Mouse (Mus musculus) CD8-positive naive resting alpha-beta T cell, adult 2 months (primary cell): ENCODE measurements at regions not wholly inside any gene's neighbourhood (a gene's known extent, or its start where the extent isn't known, plus 50 kb on each side); places are given as distances from the start of the nearest gene placed in this dataset.

Source experiments
- DNase-seq, 2 experiments: peaks; one replicate each; pipeline ENCODE4 v3.0.0; 2022; ENCODE audit warnings: low read depth in 2 of 2, low spot score in 2 of 2

DNA sequence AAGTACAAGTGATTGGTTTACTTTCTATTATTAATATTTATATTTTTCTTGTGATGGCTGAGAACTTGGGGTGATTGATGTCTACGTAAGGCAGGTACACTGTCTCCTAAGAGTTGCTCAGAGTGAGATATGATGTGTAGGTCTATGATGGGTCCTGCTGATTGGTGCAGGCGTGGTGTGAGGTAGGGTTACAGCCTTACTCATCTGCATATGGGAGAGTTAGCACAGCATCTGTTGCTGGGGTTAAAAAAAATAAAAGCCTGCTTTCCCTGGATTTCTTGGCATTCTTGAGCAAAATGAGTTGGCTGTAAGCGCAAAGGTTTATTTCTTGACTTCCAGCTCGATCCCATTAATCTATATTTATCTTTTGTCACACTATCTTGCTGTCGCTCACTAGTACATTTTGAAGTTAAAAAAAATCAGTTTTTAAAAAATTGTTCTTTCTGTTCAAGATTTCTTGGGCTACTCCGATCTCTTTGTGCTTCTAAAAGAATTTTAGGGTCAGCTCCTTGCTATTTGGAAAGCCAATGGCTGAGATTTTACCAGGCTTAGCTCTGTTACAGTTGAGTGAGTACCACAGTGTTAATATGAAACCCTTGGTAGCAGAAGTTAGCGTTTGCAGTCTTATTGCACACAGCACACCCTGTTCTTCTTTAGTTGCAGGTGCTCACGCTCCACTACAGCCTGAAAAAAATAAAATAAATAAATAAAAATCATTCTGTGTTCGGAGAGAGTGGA, 482.0 kb downstream of the Plekhb2 start:
- DNase-seq: no peak

DNA sequence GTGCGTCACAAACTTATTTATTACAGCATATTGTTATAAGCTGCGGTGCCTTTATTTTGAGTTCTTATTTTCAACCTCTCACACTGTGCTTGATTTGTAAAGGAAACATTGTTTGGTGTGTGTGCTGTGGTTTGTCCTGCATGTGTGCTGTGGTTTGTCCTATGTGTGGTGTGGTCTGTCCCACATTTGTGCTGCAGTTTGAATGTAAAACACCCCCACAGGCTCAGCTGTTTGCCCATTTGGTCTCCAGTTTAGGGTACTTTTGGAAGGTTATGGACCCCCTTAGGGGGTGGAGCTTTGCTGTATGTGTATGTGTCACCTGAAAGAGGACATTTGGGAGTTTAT, 482.5 kb downstream of the Plekhb2 start:
- DNase-seq: no peak

DNA sequence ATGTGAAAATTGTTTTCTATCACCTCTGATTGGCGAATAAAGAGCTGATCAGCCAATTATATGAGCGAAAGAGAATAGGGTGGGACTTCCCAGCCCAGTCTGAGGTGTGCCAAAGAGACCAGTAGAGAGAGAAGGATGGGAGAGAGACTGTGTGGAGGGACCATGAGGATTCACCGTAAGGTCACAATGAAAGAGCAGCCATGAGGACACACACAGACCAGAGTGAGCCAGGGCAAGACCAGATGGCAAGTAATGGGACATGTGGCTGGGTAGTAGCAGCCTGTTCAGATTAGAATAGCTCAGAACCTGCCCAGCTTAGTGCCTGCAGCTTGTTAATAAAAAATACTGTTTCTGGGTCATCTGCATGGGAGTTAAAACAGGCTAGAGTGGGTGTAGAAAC, 487.9 kb downstream of the Plekhb2 start:
- DNase-seq: no peak

DNA sequence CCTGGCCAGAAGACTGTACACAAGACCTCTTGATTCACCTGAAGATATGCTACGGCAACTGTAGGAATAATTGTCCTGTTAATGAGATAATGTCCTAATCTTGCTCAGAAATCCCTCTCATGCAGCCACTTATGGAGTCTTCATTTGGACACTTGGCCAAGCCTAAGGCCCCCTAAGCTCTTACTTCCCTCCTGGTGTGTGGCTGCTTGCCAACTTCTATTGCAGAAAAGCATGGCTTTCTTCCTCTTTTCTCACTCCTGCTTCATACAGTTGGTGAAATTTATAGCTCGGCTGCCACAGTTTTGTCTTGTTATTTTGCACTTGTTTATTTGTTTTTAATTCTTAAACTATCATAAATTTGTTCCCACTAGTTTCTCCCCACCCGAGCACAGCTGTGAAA, 488.4 kb downstream of the Plekhb2 start:
- DNase-seq: no peak

DNA sequence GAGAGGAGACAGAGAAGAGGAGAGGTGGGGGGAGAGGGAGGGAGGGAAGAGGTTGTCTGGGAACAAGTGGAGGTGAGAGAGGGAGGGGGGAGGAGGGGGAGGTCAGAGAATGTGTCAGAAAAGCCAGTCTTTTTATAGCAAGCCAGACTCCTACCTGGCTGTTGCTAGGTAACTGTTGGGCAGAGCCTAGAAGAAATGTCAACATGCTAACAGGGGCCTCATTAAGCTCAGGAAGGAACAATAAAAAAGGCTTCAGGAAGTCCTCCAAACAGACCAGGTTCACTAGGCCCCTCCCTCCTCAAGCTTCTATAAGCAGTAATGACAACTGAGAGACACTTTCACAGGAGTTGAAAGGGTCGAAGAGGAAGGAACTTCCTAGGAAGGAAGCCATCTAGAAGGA, 494.8 kb downstream of the Plekhb2 start:
- DNase-seq: no peak

DNA sequence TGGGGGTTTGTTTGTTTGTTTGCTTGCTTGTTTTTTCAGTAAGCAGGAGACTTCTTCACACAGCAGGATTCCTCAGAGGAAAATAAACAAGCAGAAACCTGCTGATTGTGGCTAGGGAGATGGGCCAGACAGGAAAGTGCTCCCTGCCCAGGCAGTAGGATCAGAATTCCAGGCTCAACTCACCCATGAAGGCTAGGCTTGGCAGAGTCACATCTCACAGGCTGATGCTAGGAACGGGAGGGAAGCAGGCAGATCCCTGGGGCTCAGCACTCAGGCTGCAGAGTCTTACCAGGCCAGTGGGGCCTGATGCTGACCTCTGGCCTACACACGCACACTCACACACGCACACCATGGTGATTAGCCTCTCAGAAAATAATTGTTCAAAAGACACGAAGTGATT, 498.5 kb downstream of the Plekhb2 start:
- DNase-seq: no peak

DNA sequence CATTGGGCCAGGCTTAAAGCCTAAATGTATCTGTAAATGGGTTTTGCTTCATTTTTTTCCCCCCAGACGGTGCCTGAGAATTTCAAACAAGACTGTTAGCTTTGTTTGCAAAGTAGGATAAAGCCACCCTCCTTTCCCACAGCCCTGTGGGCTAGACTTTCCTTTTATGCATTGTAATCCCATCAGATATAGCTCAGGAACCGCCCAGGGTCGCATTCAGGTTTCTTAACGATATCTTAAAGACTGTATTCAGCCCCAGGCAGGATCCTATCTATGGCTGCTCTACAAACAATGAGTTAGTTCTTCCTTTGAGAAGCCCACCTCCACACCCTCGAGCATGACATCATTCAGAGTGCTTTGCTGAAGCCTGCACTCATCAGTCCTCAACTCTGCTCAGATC, 509.2 kb downstream of the Plekhb2 start:
- no peak for DNase-seq

DNA sequence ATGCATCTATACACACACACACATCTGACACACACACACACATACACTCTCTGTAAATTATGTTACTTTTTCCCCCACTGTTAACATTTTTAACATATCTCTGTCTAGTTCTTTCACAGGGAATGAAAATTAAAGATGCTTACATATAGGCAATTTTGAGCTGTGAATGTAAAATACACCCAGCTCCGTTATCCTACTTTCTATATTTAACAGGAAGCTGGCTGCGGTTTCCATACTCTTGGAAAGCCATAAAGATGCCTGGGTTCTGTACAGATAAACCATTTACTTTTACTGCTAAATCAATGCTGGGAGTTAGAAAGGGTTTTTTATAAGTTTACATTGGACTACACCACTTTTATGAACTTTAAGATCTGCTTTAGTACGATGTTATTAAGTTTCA, 511.7 kb downstream of the Plekhb2 start:
- DNase-seq: no peak

DNA sequence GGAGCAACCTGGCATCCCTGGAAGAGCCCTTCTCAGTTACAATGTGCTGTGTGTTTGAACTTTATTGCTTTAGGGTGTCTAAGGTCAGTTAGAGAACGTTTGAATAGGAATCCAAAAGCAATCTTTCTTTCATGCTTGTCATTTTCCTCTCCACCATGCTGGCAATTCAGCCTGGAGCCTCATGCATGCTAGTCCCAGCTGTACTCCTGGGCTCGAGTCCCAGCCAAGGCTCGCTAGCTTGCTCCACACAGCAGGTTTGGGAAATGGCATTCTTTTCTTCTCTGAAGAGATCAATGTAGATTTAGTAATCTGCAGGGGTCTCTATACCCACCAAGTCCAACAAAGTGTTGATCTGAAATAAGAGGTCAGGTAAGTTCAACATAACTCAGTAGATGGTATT, 513.1 kb downstream of the Plekhb2 start:
- DNase-seq: no peak

DNA sequence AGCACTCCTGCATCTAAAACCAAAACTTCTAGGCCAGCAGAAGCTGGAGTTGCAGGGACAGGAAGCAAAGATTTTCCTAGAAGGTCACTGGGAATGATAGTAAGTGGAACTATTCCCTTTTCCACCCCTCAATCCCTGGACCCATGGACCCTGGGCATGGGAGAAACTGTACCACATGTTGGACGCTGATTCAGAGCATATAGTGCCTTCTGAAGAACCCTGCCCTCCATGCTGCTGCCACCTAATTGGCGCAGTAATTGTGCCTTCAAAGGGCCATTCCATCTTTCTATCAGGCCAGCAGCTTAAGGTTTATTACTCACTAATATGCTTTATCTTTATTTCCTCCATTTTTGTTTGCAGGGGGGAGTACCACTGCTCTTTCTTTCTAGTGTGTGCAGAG, 516.8 kb downstream of the Plekhb2 start:
- no peak for DNase-seq

DNA sequence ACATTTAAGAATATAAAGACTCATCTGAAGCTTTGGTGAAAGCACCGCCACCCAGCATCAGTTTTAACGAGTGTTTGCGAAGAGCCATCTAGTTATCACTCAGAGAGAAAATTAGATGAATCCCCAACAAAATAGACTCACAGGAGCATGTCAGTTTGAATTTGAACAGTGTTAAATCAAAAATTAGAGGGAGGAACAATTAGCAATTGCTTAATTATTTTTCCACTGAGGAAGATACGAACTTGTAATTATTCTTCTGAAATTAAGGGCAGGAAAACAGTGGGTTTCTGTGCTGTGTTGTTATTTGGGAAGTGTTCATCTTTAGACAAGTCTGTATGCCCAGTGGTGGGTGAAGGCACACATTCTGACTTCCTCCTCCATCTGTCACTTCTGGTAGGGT, 523.0 kb downstream of the Plekhb2 start:
- no peak for DNase-seq

DNA sequence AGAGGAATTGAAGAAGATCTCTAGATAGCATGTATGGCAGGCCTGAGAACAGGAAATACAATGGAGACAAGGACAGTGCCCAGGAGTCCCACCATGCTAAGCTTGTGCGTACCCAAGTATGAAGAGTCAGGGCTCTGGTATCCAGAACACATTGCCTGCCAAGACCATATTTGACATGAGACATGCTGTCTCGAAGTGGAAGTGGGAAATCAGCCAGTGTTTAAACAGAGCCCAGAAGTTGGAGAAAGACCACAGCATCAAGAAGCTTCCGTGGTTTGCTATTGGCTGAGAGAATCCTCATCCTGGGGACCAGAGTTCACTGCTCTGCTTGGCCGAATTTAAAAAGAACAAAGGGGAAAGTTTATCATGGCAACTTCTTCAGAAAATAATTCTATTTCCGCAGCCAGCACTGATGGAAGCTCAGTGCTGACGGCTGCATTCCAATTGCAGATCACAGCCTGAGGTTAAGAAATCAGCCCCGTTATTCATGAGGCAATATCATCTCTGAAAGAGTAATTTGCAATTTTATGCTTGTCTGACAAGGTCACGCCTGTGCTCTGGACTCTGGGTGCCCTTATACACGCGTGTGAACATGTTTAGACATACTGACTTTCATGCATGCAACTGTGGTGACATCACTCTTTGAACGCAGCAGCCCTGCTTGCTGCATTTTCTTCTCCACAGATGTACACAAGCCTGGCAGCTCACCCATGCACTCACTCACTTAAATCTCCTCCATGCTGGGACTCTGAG, 531.0 kb downstream of the Plekhb2 start:
- no peak for DNase-seq

DNA sequence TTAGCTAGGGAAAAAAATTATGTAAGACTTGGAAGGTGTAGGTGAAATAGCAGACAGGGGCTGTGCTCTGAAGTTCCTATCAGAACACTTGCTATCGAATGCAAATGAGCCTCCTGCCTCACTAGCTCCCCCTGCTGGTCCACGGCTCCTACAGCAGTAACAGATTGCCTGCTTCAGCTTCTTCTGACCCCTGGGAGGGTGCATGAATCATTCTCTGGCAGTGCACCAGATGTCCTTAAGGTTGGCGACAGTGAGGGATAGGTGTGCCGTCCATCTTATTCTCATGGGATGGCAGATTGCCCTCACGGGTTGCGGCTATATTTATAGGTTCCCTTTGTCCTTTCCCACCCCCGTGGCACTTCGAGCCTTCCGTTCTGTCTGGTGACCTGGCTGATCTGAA, 535.7 kb downstream of the Plekhb2 start:
- DNase-seq: peak; percentile 22 to 34

DNA sequence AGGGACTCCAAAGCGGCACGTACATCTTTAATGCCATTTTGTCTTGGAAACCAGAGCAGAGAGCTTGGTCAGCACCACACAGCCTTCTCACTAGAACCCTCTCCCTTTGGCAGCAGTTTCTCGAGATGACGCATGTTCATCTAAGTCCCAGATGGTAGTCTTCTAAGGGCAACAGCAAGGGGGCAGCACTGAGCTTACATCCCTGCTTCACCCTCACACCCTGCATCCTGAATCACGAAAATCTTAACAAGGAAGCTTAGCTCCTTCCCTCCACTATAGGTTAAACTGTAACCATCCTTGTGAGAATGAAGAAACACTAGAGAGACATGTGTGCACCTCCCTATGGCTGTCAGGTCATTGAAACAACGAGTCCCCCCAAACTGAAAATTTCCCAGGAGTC, 538.4 kb downstream of the Plekhb2 start:
- no peak for DNase-seq

DNA sequence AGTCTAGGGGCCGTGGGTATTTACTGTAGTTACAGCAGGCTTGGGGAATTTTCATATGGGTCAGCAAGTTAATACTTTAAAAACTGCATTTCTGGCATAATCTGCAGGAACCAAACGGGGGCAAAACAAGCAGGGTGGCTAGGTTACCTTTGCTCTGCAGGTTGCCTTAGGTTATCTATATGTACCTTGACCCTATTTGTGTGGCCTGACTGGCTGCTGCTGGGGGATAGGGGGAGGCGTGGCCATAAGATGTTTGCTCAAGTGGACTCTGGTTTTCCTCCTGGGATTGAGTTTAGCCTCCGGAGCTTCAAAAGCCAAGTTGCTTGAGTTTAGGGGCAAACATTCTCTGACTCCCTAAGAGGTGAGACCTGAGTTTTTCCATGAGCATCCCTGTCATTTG, 540.6 kb downstream of the Plekhb2 start:
- no peak for DNase-seq

DNA sequence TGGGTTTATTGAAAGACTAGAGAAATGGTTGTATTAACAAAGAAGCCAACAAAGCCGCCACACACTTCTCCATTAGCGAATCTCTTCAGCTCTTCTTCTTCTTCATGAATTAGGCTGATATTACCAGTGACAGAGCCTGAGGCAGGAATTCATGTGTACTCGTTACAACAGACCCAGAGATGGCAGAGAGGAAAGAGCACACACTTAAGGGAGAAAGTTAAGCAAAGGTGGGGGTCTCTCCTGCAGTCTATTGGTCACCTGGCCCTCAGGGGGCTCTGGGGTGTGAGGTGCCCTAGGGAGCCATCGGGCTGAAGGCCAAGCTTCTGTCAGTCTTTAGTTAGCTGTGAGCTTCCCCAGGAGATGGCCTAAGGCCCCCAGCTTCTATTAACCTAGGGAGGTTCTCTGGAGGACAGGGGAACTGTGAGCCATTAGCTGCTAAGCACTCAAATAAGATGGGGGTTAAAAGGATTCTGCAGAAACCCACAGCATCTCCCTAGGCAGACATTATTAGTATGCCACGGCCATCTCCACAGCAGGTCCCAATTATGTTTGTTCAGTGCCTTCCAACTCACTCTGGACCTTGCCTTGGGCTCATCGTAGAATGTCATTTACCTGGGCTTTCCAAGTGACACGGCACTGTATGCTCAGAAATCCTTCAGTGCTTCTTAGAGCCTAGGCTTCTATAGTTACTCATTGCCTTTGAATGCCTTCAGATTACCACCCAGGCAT, 541.2 kb downstream of the Plekhb2 start:
- no peak for DNase-seq

DNA sequence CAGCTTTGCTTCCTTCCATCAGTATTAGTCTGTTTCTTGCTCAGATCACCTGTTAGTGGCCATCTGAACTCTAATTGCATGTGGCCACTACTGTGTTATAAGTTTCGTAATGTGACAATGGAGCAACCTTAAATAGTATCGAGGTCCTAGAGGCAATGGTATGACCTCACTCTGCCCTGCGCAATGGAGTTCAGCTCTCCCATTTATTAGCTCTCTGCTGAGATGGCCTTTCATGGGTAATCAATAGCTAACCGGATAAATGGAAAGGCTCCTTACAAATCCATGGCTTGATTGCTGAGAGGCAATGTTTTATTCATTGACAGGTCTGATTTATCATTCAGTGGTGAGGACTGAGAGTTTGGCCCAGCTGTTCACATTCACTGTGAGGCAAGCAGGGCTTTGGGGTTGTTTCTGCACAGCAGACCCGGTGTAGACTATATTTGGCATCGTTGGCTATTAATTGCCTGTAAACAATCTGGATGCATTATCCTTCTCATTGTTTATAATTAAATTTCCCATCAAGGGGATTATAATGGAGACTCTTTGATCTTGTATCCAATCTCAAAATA, 543.9 kb downstream of the Plekhb2 start:
- DNase-seq: no peak

DNA sequence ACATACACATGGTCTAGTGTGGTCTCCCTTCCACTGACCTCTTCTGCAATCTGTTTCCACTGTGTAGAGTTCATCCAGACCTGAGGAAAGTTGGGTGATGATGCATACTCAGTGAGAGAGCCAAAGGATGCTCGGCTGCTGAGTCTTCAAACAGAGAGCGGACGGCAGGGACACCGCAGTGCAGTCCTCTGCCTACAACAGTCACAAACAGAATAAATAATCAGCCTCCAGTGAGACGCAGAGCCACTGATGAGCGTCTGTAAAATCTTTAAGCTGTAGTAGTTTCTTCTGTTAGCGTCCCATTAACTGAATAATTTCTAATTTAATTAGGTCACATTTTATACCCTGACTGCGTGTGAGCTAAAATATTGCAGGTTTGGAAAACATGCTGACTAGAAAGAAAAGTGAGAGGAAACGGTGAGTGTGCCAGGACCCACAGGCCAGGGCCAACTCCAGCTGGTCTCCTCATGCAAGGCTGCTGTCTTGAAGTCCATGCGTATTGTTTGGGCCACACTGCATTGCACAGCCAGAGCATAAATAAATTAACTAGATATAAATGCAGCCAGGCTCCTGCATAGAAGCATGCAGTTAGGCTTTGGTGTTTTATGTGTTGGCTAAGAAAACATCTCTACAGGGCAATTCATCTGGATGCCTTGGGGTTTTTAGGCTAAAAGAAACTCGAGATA, 551.0 kb downstream of the Plekhb2 start:
- no peak for DNase-seq

DNA sequence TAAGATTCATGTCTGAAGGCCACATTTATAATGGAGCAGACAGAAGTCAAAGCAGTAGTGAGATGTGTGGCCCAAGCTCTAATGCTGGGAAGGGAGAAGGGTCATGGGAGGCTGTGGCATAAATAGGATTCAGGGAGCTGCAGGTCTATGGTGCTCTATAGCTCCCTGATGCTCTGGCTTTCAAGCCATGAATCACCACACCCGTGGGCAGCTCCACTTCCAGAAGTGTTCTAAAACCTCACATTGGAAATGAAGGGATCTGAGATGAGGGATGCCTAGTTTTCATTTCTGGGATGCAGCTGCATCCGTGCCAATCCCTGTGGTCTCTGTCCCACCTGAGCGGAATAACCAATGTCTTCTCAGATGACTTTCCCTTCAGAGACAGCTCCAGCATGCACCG, 553.2 kb downstream of the Plekhb2 start:
- DNase-seq: no peak

DNA sequence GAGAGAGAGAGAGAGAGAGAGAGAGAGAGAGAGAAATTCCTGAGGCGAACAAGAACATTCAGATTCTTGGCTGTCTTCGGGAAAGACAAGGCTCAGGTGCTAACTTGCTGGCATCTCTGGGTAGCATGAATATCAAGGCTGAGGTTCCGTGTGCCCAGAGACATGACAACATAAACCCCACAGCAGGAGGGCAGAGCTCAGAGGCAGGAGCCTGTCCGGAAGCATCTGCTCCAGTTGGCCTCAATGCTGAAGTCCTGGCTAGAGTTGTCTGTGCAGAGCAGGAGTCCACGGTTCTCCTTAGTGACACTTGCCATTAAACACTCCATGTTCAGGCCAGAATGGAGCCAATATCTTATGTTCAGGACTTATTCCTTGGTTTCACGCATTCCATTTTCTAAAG, 555.6 kb downstream of the Plekhb2 start:
- DNase-seq: no peak

DNA sequence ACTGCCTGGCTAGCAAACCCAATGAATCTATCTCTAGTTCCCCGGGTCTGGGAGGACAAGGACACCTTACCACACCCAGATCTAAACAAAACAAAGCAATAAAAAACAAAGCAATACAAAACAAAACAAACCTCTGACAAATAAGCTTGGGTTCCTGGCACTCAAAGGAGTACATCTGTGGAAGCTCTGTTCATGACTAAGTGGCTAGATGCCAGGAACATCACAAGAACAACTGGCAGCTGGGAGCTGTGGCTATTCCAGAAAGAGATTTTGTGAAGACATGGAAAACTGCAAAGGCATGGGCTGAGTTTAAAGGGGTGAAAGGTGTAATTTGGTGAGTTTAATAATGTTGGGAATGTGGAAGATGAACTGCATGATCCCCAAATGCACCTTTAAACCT, 565.9 kb downstream of the Plekhb2 start:
- DNase-seq: no peak
